Mouse (Mus musculus) myocyte (in vitro differentiated cells): Measurements from ENCODE around the gene Ltf. TPM values are rescaled to one million over a fixed set of nuclear protein-coding genes. Genes with fewer than 3 reads are reported as not detected.

Experiments used
- H3K27me3 ChIP-seq: one replicate; pipeline ENCODE4 v1.6.1; 2011; ENCODE audit not compliant: control insufficient read depth, insufficient read depth, insufficient read length
- H3K36me3 ChIP-seq: one replicate; pipeline ENCODE4 v1.6.1; 2011; ENCODE audit not compliant: control insufficient read depth, insufficient read depth
- H3K4me2 ChIP-seq: one replicate; pipeline ENCODE4 v1.6.1; 2011; ENCODE audit warnings: low read depth, control low read depth
- H3K4me3 ChIP-seq: one replicate; pipeline ENCODE4 v1.5.1; 2011; ENCODE audit warnings: mild to moderate bottlenecking, control low read depth, moderate library complexity
- H3K79me2 ChIP-seq: one replicate; pipeline ENCODE4 v1.6.1; 2011; ENCODE audit not compliant: control insufficient read depth, insufficient read depth
- H3ac ChIP-seq: one replicate; pipeline ENCODE4 v1.6.1; 2011; ENCODE audit not compliant: control insufficient read depth, insufficient read length
- CEBPB ChIP-seq: IDR thresholded peaks from 2 replicates; pipeline ENCODE4 v1.6.1; 2011; ENCODE audit warnings: mild to moderate bottlenecking, moderate library complexity; ENCODE audit not compliant: poor library complexity, insufficient read depth, severe bottlenecking
- E2F4 ChIP-seq: IDR thresholded peaks from one replicate; pipeline ENCODE4 v1.6.1; 2011; ENCODE audit warnings: mild to moderate bottlenecking, control low read depth, moderate library complexity; ENCODE audit not compliant: insufficient read depth
- MAX ChIP-seq: IDR thresholded peaks from one replicate; pipeline ENCODE4 v1.6.1; 2011; ENCODE audit warnings: low read depth, mild to moderate bottlenecking, control low read depth
- MYOD1 ChIP-seq, 3 experiments: IDR thresholded peaks; one replicate each; pipeline ENCODE4 v1.6.1; 2011; ENCODE audit warnings: control low read depth in 2 of 3, low read depth in 2 of 3, mild to moderate bottlenecking in 2 of 3, moderate library complexity in 1 of 3; ENCODE audit not compliant: insufficient read length in 2 of 3, control insufficient read depth in 1 of 3
- MYOG ChIP-seq, 3 experiments: IDR thresholded peaks; one replicate each; pipeline ENCODE4 v1.6.1; 2011; ENCODE audit warnings: control low read depth in 2 of 3, low read depth in 2 of 3, mild to moderate bottlenecking in 2 of 3; ENCODE audit not compliant: insufficient read length in 2 of 3, control insufficient read depth in 1 of 3, insufficient read depth in 1 of 3
- POLR2A ChIP-seq: IDR thresholded peaks from one replicate; pipeline ENCODE4 v1.6.1; 2011; ENCODE audit warnings: low read depth, mild to moderate bottlenecking, control low read depth, moderate library complexity; ENCODE audit not compliant: insufficient read length
- POLR2AphosphoS2 ChIP-seq: IDR thresholded peaks from one replicate; pipeline ENCODE4 v1.6.1; 2011; ENCODE audit warnings: low read depth, control low read depth; ENCODE audit not compliant: insufficient read length
- REST ChIP-seq: IDR thresholded peaks from one replicate; pipeline ENCODE4 v1.6.1; 2011; ENCODE audit warnings: mild to moderate bottlenecking, control low read depth, moderate library complexity; ENCODE audit not compliant: insufficient read depth, insufficient read length
- SRF ChIP-seq: IDR thresholded peaks from one replicate; pipeline ENCODE4 v1.6.1; 2011; ENCODE audit warnings: low read depth; ENCODE audit not compliant: control insufficient read depth, insufficient read length
- TCF12 ChIP-seq: IDR thresholded peaks from one replicate; pipeline ENCODE4 v1.6.1; 2011; ENCODE audit warnings: mild to moderate bottlenecking, control low read depth; ENCODE audit not compliant: poor library complexity, insufficient read depth, severe bottlenecking
- TCF3 ChIP-seq: IDR thresholded peaks from one replicate; pipeline ENCODE4 v1.6.1; 2011; ENCODE audit warnings: low read depth, control low read depth; ENCODE audit not compliant: insufficient read length
- USF1 ChIP-seq: IDR thresholded peaks from one replicate; pipeline ENCODE4 v1.6.1; 2011; ENCODE audit warnings: low read depth, mild to moderate bottlenecking, control low read depth, moderate library complexity
- polyA plus RNA-seq: library from polyadenylated mRNA; unstranded; fragments of >200 nt; fragmentation: generic; extraction: Trizol; gene quantifications from one replicate; pipeline ENCODE4 v1.2.1, GENCODE M21; 2012; ENCODE audit warnings: missing spikeins

The Ltf gene
- polyA plus RNA-seq, 1 experiment, result not detected

DNA sequence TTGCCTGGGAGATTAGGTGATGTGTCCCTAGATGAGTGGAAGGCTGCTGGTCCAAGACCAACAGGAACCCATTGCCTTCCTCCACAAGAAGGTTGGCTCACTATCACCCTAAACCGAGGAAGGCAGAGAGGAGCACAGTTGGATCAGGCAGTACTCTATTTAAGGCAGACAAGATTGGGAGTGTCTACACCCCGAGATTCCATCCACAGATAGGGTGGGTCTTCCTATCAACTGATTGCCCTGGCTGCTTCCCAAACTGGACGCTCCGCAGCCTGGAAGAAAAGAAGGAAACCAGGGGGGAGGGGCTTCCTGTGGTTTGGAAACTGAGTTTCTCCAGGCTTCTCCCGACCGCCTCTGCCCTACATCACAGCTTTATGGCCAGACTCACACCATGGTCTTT lies 28.9 kb upstream of the Ltf start, which contains the start of gene Rtp3:
Gene Rtp3 (minus strand): TSS at position 380 of the 400 bp plus-strand sequence.
- no peaks in the 10 kb centered on the region for H3K79me2 ChIP-seq
- H3ac ChIP-seq, result no peak within 1 kb of the TSS
- no peak within 1 kb of the TSS for H3K4me3 ChIP-seq

DNA sequence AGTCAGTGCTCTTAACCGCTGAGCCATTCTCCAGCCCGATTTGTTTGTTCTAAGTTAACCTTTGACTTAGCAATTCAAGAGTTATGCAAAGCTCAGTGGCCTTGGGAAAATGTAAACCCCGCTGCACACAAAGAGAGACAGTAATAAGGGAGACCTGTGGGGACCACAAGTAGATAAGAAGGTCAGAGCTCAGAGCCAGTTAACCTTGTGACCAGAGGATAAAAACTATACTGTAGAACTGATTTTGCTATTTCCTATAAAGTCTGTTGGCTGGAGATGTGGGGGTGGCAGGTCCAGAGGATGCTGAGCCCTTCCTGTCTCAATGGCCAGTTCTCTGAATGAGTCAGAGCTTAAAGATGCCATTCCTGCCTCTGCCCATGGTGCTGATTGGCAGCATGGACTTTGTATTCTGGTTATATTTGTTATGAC lies 25.8 kb upstream of the Ltf start:
- TF ChIP-seq MYOG (IDR thresholded peaks at IDR 0.05; ENCODE audit: control insufficient read depth in 1 of 3, insufficient read depth in 1 of 3, insufficient read length in 2 of 3, low read depth in 2 of 3) (no peak), SRF (no peak), USF1 (no peak), POLR2AphosphoS2 (no peak), TCF12 (no peak), CEBPB (no peak), POLR2A (no peak), REST (peak; percentile 76), MYOD1 (IDR thresholded peaks at IDR 0.05; ENCODE audit: control insufficient read depth in 1 of 3, insufficient read length in 2 of 3, low read depth in 2 of 3) (no peak)
- Histone ChIP-seq H3ac (no peak overlapping the region), H3K4me2 (no peak overlapping the region), H3K27me3 (peaks cover 8% of the 10 kb centered on the region), H3K36me3 (no peaks in the 10 kb centered on the region), H3K4me3 (no peak overlapping the region), H3K79me2 (no peaks in the 10 kb centered on the region)

More for the DNA sequence above, 28.9 kb upstream of the Ltf start, which contains the start of gene Rtp3:
- TF ChIP-seq TCF3 (no peak), MYOG (IDR thresholded peaks at IDR 0.05; ENCODE audit: control insufficient read depth in 1 of 3, insufficient read depth in 1 of 3, insufficient read length in 2 of 3, low read depth in 2 of 3) (no peak), CEBPB (no peak), TCF12 (no peak), REST (no peak), USF1 (no peak), SRF (no peak), E2F4 (no peak), POLR2A (no peak), MAX (no peak), POLR2AphosphoS2 (no peak), MYOD1 (IDR thresholded peaks at IDR 0.05; ENCODE audit: control insufficient read depth in 1 of 3, insufficient read length in 2 of 3, low read depth in 2 of 3) (no peak)
- H3K36me3 ChIP-seq, result no peaks in the 10 kb centered on the region
- no peak within 1 kb of the TSS for H3K4me2 ChIP-seq
- H3K27me3 ChIP-seq, result peaks cover 8% of the 10 kb centered on the region

DNA sequence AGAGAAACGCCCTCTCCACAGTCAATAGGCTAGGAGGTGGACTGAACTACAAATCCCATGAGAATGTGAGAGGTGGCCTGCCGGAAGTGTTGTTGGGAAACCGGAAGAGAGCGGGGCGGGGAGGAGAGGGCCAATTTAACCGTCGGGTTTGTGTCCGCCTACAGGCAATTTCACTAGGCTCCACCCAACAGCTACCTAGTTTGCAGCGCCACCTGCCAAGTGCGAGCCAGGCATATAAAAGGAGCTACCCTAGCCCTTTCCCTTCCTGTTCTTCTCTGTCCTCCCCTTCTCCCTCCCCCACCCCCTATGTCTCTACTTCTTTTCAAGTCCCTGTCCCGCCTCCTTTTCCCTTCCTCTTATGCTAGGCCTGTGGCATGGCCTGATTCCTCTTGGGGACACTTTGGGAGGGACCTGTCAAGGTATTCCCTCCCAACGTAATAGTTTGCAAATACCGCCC lies 24.3 kb upstream of the Ltf start:
- no peak for TF ChIP-seq USF1
- no peak for TF ChIP-seq CEBPB
- no peaks in the 10 kb centered on the region for H3K36me3 ChIP-seq
- no peak overlapping the region for H3K4me3 ChIP-seq

DNA sequence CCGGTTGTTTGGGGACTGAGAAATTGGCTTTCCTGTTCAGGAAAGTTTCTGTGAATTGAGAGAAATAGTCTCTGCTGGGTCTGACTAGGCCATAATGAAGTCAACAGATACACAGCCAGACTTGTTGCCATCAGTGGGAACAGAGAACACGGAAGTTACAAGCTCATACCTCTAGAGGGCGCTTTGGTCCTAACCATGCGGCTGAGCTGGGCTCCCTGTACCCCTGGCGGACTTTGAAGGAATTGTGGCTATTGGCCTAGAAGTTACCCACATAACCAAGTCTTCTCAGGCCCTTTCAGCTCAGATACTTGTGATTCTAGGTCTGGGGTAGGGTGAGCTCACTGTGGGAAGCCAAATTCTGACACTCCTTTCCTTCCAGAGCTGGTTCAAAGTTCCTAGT lies 21.8 kb upstream of the Ltf start:
- Histone ChIP-seq H3K4me3 (no peak overlapping the region), H3K27me3 (peaks cover 3% of the 10 kb centered on the region), H3K4me2 (no peak overlapping the region), H3ac (no peak overlapping the region), H3K79me2 (no peaks in the 10 kb centered on the region), H3K36me3 (no peaks in the 10 kb centered on the region)
- TF ChIP-seq TCF12 (no peak), E2F4 (no peak), CEBPB (no peak), TCF3 (no peak), USF1 (no peak), MYOD1 (IDR thresholded peaks at IDR 0.05; ENCODE audit: control insufficient read depth in 1 of 3, insufficient read length in 2 of 3, low read depth in 2 of 3) (no peak), MYOG (IDR thresholded peaks at IDR 0.05; ENCODE audit: control insufficient read depth in 1 of 3, insufficient read depth in 1 of 3, insufficient read length in 2 of 3, low read depth in 2 of 3) (no peak), MAX (no peak), POLR2A (no peak), REST (no peak), POLR2AphosphoS2 (no peak), SRF (no peak)

More for the DNA sequence above, 24.3 kb upstream of the Ltf start:
- H3ac ChIP-seq, result no peak overlapping the region
- peak overlapping the region; percentile 56 for H3K4me2 ChIP-seq
- H3K27me3 ChIP-seq, result peaks cover 8% of the 10 kb centered on the region
- no peaks in the 10 kb centered on the region for H3K79me2 ChIP-seq

DNA sequence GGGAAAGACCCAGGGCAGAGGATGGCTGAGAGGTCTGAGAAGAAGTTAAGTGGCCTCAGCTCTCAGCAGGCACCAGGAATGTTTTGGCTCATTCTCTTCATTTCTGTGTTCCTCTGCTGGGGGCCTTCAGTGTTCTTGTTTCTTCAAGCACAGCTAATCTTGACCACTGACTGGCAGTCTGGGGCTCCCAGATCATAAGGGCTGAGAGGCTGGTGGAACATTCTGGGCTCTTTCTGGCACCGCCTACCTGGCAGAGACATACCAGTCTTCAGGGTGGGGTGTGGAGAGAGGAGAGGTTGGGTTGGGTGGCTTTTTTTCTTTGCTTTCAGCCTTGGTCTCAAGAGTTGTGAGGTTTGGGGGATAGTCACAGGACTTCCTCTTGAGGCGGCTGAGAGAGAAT lies 20.0 kb upstream of the Ltf start:
- H3K4me2 ChIP-seq, result no peak overlapping the region
- no peak for TF ChIP-seq REST
- TF ChIP-seq USF1, result no peak
- no peak for TF ChIP-seq MAX
- TF ChIP-seq E2F4, result no peak
- no peak for TF ChIP-seq CEBPB
- no peak for TF ChIP-seq MYOG (IDR thresholded peaks at IDR 0.05; ENCODE audit: control insufficient read depth in 1 of 3, insufficient read depth in 1 of 3, insufficient read length in 2 of 3, low read depth in 2 of 3)
- H3K27me3 ChIP-seq, result no peaks in the 10 kb centered on the region
- no peaks in the 10 kb centered on the region for H3K36me3 ChIP-seq
- H3K79me2 ChIP-seq, result no peaks in the 10 kb centered on the region
- H3K4me3 ChIP-seq, result no peak overlapping the region
- no peak overlapping the region for H3ac ChIP-seq
